Mouse (Mus musculus) WW6 (cell line): ENCODE data around the gene Celf6.

ENCODE experiments used
- DNase-seq: peaks from one replicate; pipeline ENCODE4 v3.0.0-alpha.2; 2013; ENCODE audit warnings: low read depth, low spot score

The Celf6 gene

GRCm38 (mm10) chr9:59584871-59585308, 7.2 kb downstream of the Celf6 start:
- peak; percentile 65 for DNase-seq

GRCm38 (mm10) chr9:59588252-59588651, 10.5 kb downstream of the Celf6 start:
- no peak for DNase-seq

- no peak for DNase-seq
These were observed 11.3 kb downstream of the Celf6 start for GRCm38 (mm10) chr9:59588710-59589671.

GRCm38 (mm10) chr9:59589703-59590439, 12.2 kb downstream of the Celf6 start:
- DNase-seq = no peak

- no peak for DNase-seq
These were observed 23.9 kb downstream of the Celf6 start for GRCm38 (mm10) chr9:59601661-59602060.

- DNase-seq = no peak
These were observed 28.2 kb downstream of the Celf6 start for GRCm38 (mm10) chr9:59605967-59606366.

GRCm38 (mm10) chr9:59610950-59611349, 33.2 kb downstream of the Celf6 start:
- DNase-seq = no peak

GRCm38 (mm10) chr9:59615797-59616196, 38.1 kb downstream of the Celf6 start:
- DNase-seq = no peak

- peak; percentile 95 for DNase-seq
These were observed 39.0 kb downstream of the Celf6 start, which contains the start of gene Parp6 for GRCm38 (mm10) chr9:59616622-59617306. Gene Parp6, plus strand, starts transcription at chr9:59617284.

- no peak for DNase-seq
These were observed 39.7 kb downstream of the Celf6 start for GRCm38 (mm10) chr9:59617307-59617973.

GRCm38 (mm10) chr9:59638372-59638771, 60.7 kb downstream of the Celf6 start:
- DNase-seq = no peak

- no peak for DNase-seq
These were observed 62.2 kb downstream of the Celf6 start for GRCm38 (mm10) chr9:59639936-59640335.

GRCm38 (mm10) chr9:59641320-59641719, 63.6 kb downstream of the Celf6 start:
- no peak for DNase-seq

- no peak for DNase-seq
These were observed 72.2 kb downstream of the Celf6 start for GRCm38 (mm10) chr9:59649911-59650310.

- DNase-seq = no peak
These were observed 75.7 kb downstream of the Celf6 start for GRCm38 (mm10) chr9:59653371-59653770.

GRCm38 (mm10) chr9:59654450-59654983, 76.8 kb downstream of the Celf6 start:
- DNase-seq = no peak

- DNase-seq = peak; percentile 98
These were observed 78.4 kb downstream of the Celf6 start, which contains the start of gene Pkm for GRCm38 (mm10) chr9:59655958-59656634. Gene Pkm, plus strand, starts transcription at chr9:59656368.
